Mouse (Mus musculus) liver, postnatal 0 days (tissue): Measurements from ENCODE around the gene Pbxip1. TPM values are rescaled to one million over a fixed set of nuclear protein-coding genes. Genes with fewer than 3 reads are reported as not detected.
A peak's percentile ranks its signal among the peaks of the same experiment; 100 is the strongest.

Experiments used
- ATAC-seq: fragments of 200-750 bp; cut with Nextera tagmentation; 2 replicates; pipeline ENCODE4 v1.8.0; 2017; ENCODE audit warnings: mild to moderate bottlenecking, moderate library complexity
- DNase-seq: peaks from one replicate; pipeline ENCODE4 v3.0.0-alpha.2; 2016
- H3K27ac ChIP-seq: fragments of 300-500 bp; sonication (generic); 2 replicates; pipeline ENCODE4 v1.5.1; 2014; ENCODE audit warnings: antibody characterized with exemption, moderate library complexity, mild to moderate bottlenecking, low read depth
- H3K27me3 ChIP-seq: fragments of 300-500 bp; sonication (generic); 2 replicates; pipeline ENCODE4 v1.6.1; 2014; ENCODE audit warnings: low read length, control low read depth, mixed read lengths; ENCODE audit not compliant: insufficient read depth
- H3K36me3 ChIP-seq: fragments of 300-500 bp; sonication (generic); replicated peaks from 2 replicates; pipeline ENCODE4 v1.6.1; 2014; ENCODE audit warnings: mild to moderate bottlenecking, control low read depth, low read length, moderate library complexity, mixed read lengths; ENCODE audit not compliant: insufficient read depth
- H3K4me1 ChIP-seq: fragments of 300-500 bp; sonication (generic); 2 replicates; pipeline ENCODE4 v1.6.1; 2014; ENCODE audit warnings: antibody characterized with exemption, mild to moderate bottlenecking, control low read depth; ENCODE audit not compliant: insufficient read depth
- H3K4me2 ChIP-seq: fragments of 300-500 bp; sonication (generic); 2 replicates; pipeline ENCODE4 v1.6.1; 2014; ENCODE audit warnings: low read depth, mild to moderate bottlenecking, low read length, moderate library complexity, mixed read lengths
- H3K4me3 ChIP-seq: fragments of 300-500 bp; sonication (generic); 2 replicates; pipeline ENCODE4 v1.5.1; 2014; ENCODE audit warnings: low read depth, low read length
- H3K9ac ChIP-seq: fragments of 300-500 bp; sonication (generic); replicated peaks from 2 replicates; pipeline ENCODE4 v1.6.1; 2014; ENCODE audit warnings: mild to moderate bottlenecking, moderate library complexity
- H3K9me3 ChIP-seq: fragments of 300-500 bp; sonication (generic); 2 replicates; pipeline ENCODE4 v1.6.1; 2016; ENCODE audit warnings: mild to moderate bottlenecking, control low read depth, low read length, mixed read lengths
- CTCF ChIP-seq: sonication (generic); IDR thresholded peaks from 2 replicates; pipeline ENCODE4 v1.5.1; 2016; ENCODE audit warnings: antibody characterized with exemption, low read depth
- EP300 ChIP-seq: IDR thresholded peaks from 2 replicates; pipeline ENCODE4 v1.6.1; 2016; ENCODE audit warnings: antibody characterized with exemption, low read depth, mild to moderate bottlenecking
- WGBS: fragments of 180-500 bp; shearing (Covaris S2); extraction: QIAGEN DNeasy Blood & Tissue Kit; methylation state at CpG from one replicate; pipeline ENCODE4 v1.1.7; 2014; ENCODE audit not compliant: insufficient replicate concordance; 5-methylcytosine and 5-hydroxymethylcytosine counted together
- polyA plus RNA-seq: library from polyadenylated mRNA; unstranded; fragments of >200 nt; fragmentation: Nextera tagmentation; extraction: Ambion mirVana; gene quantifications from 2 replicates; pipeline ENCODE4 v1.2.1, GENCODE M21; 2015

Pbxip1 gene
- polyA plus RNA-seq, 1 experiment from 2014 or later: 9.4 TPM

DNA sequence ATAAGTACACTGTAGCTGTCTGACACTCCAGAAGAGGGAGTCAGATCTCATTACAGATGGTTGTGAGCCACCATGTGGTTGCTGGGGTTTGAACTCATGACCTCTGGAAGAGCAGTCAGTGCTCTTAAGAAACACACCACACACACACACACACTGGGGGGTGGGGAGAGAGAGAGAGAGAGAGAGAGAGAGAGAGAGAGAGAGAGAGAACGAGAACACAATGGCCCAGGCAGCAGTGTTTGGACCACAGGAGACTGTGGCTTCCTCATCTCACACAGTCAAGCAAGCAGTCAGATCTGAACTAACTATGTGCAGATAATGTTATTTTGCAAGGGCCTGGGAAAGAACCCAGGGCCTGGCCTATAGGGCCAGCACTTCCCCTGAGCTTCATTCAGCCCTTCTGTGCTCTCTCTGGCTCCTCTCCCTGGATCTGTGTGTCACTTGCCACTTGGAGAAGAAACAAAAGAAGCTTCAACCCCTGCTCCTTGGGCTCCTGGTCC, 19.3 kb downstream of the Pbxip1 start:
- 80% methylated on average over 1 of the region's 1 CpGs for WGBS
- no peak overlapping the region for H3K4me2 ChIP-seq
- DNase-seq (no peak), ATAC-seq (no peak)
- H3K27ac ChIP-seq: no peak overlapping the region
- no peak overlapping the region for H3K9ac ChIP-seq
- no peaks in the 10 kb centered on the region for H3K36me3 ChIP-seq
- TF ChIP-seq CTCF: no peak
- no peak for TF ChIP-seq EP300
- peaks cover 20% of the 10 kb centered on the region for H3K4me1 ChIP-seq
- H3K27me3 ChIP-seq: no peaks in the 10 kb centered on the region
- no peak overlapping the region for H3K4me3 ChIP-seq
- no peaks in the 10 kb centered on the region for H3K9me3 ChIP-seq

DNA sequence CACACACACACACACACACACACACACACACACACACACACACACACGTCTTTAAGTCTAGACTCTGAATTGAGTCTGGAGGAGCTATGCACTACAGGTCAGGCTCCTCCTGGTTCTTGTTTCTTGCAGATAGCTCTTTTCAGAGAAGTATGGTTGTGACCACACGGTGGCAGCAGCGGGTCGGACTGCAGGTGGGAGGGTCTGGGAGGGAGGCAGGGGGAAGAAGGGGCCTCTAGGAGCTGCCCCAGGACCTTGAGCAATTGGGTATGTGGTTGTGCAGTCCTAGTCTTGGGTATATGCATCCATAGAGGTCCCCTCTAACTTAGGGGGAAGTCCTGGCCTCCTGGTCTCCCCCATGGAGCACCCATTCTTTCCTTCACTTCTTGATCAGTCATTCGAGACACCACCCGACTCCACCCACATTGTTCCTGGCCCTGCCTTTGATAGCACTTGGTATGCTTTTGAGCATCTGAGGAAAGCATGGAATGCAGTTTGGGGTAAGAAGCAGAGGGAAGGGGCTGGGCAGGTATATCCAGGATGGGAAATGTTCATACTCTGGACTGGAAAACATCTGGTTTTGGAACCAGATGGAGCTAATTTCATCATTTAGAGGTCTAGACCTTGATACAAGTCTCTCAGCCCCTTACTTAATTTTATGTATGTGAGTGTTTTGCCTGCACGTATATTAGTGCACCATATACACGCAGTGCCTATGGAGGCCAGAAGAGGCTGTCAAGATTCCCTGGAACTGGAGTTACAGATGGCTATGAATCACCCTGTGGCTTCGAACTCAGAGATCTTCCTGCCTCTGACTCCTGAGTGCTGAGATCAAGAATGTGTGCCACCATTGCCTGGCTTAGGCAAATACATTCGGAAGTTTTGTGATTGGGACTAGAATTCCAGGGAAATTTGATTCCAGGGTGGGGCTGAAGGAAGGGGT, 20.5 kb downstream of the Pbxip1 start:
- no peak overlapping the region for H3K4me3 ChIP-seq
- H3K27me3 ChIP-seq: no peaks in the 10 kb centered on the region
- H3K4me1 ChIP-seq: peaks cover 20% of the 10 kb centered on the region
- no peaks in the 10 kb centered on the region for H3K9me3 ChIP-seq
- 41% methylated on average over 10 of the region's 10 CpGs for WGBS
- no peak overlapping the region for H3K27ac ChIP-seq
- TF ChIP-seq CTCF (peak; percentile 91), EP300 (no peak)
- DNase-seq (peak; percentile 89), ATAC-seq (no peak; the same call in 1 of the 2 replicates)
- no peaks in the 10 kb centered on the region for H3K36me3 ChIP-seq
- peak overlapping the region; percentile 31; the same call in 1 of the 2 replicates for H3K4me2 ChIP-seq
- no peak overlapping the region for H3K9ac ChIP-seq

GRCm38 (mm10) chr3:89458372-89458964, 22.0 kb downstream of the Pbxip1 start:
- H3K9me3 ChIP-seq: no peaks in the 10 kb centered on the region
- no peaks in the 10 kb centered on the region for H3K36me3 ChIP-seq
- peaks cover 20% of the 10 kb centered on the region for H3K4me1 ChIP-seq
- TF ChIP-seq EP300: no peak
- TF ChIP-seq CTCF: no peak
- H3K9ac ChIP-seq: no peak overlapping the region
- ATAC-seq (peak; percentile 75), DNase-seq (peak; percentile 30)
- H3K4me3 ChIP-seq: peak overlapping the region; percentile 67
- H3K27ac ChIP-seq: peak overlapping the region; percentile 62
- WGBS: 38% methylated on average over 13 of the region's 13 CpGs
- peak overlapping the region; percentile 93 for H3K4me2 ChIP-seq
- no peaks in the 10 kb centered on the region for H3K27me3 ChIP-seq

GRCm38 (mm10) chr3:89458965-89459807, 22.7 kb downstream of the Pbxip1 start:
- Histone ChIP-seq H3K27ac (peak overlapping the region; percentile 62), H3K4me3 (peak overlapping the region; percentile 67), H3K9me3 (no peaks in the 10 kb centered on the region), H3K27me3 (no peaks in the 10 kb centered on the region), H3K4me2 (peak overlapping the region; percentile 93), H3K36me3 (no peaks in the 10 kb centered on the region), H3K9ac (peak overlapping the region; percentile 70), H3K4me1 (peaks cover 20% of the 10 kb centered on the region)
- DNase-seq: peak; percentile 96
- ATAC-seq: peak; percentile 93
- 3% methylated on average over 34 of the region's 36 CpGs for WGBS
- TF ChIP-seq EP300 (no peak), CTCF (no peak)

DNA sequence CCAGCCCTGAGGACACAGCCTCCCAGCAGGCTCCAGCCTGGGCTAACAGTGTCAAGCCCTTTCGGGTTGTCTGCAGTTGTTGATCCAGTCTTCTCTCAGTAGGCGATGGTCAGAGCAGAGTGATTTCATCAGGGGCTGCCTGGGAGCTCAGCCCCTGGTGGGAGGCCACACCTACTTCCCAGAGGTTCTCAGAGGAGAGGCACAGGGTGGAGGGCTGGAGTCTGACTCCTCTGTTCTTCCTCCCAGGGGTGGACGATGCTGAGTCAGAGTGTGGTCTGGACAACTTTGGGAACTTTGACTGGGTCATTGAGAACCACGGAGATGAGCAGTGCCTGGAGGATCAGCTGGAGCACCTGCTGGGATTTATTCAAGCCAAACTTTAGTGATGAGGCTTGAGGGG, 31.8 kb downstream of the Pbxip1 start:
- DNase-seq (no peak), ATAC-seq (no peak)
- no peak overlapping the region for H3K4me2 ChIP-seq
- H3K27me3 ChIP-seq: no peaks in the 10 kb centered on the region
- no peak for TF ChIP-seq CTCF
- no peak for TF ChIP-seq EP300
- H3K27ac ChIP-seq: no peak overlapping the region
- no peaks in the 10 kb centered on the region for H3K9me3 ChIP-seq
- WGBS: 62% methylated on average over 4 of the region's 4 CpGs
- no peak overlapping the region for H3K4me3 ChIP-seq
- peaks cover 12% of the 10 kb centered on the region for H3K36me3 ChIP-seq
- H3K9ac ChIP-seq: no peak overlapping the region
- no peaks in the 10 kb centered on the region for H3K4me1 ChIP-seq

DNA sequence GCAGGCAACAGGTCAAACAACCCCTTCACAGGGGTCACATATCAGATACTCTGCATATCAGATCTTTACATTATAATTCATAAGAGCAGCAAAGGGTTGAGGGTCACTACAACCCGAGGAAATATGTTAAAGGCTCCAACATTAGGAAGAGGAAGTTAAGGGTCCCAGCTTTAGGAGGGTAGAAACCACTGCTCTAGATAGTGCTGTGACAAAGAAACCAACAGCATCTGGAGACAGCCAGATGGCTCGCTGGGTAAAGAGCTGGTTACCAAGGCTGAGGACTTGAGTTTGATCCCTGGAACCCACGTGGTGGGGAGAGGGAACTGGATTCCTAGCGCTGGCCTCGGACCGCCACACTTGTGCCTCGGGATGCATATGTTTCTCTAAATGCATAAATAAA, 35.8 kb downstream of the Pbxip1 start:
- TF ChIP-seq EP300 (no peak), CTCF (no peak)
- no peak overlapping the region for H3K9ac ChIP-seq
- DNase-seq (no peak), ATAC-seq (no peak)
- H3K4me3 ChIP-seq: no peak overlapping the region
- 40% methylated on average over 7 of the region's 7 CpGs for WGBS
- H3K27me3 ChIP-seq: no peaks in the 10 kb centered on the region
- no peak overlapping the region for H3K4me2 ChIP-seq
- peaks cover 12% of the 10 kb centered on the region for H3K36me3 ChIP-seq
- H3K27ac ChIP-seq: no peak overlapping the region
- H3K9me3 ChIP-seq: no peaks in the 10 kb centered on the region
- no peaks in the 10 kb centered on the region for H3K4me1 ChIP-seq
